ENCODE assay signal across 9 mouse cellular contexts in genomic region chr10:128490912-128491311, GRCm38 (mm10). TPM values are rescaled to one million over a fixed set of nuclear protein-coding genes. Genes with fewer than 3 reads are reported as not detected.
DNase-seq lines count a peak whose midpoint lies in the region; ATAC-seq and TF ChIP-seq lines count a peak whose summit lies in the region.
"Had no signal": no experiment of that assay in that cellular context is flagged by ENCODE, and none has a peak within 500 bp of the region (broad histone marks: within the 10 kb centered on the region; RNA-seq: fewer than 3 reads in every experiment).

No protein-coding gene starts in this region.

- no peak for TF ChIP-seq EP300 in heart, adult 2 months (IDR thresholded peaks at IDR 0.05; ENCODE audit: insufficient read depth, low read depth, low read length)

- no peaks in the 10 kb centered on the region for H3K27me3 ChIP-seq in heart, adult 2 months (ENCODE audit: control insufficient read depth, insufficient read depth, low read length)
- H3K27me3 ChIP-seq in lung, embryonic 16.5 days (ENCODE audit: control insufficient read depth, insufficient read depth, low read depth, low read length), result no peaks in the 10 kb centered on the region
- H3K27me3 ChIP-seq in intestine, embryonic 15.5 days (replicated peaks), result no peaks in the 10 kb centered on the region
- H3K27me3 ChIP-seq in stomach, embryonic 15.5 days (replicated peaks), result no peaks in the 10 kb centered on the region

- intact Hi-C loops in heart, adult 2 months (cut with DNase I), result loop anchor here (5.0 to 10.0 kb wide), 2 partner anchors 36 to 396 kb away; partner anchors contain the start of genes Baz2a and Esyt1

- peaks cover 19% of the 10 kb centered on the region for H3K4me1 ChIP-seq in heart, adult 2 months (ENCODE audit: control insufficient read depth, insufficient read depth, low read length)
- H3K4me1 ChIP-seq in lung, embryonic 16.5 days (replicated peaks; ENCODE audit: control insufficient read depth, insufficient read depth, low read length), result peaks cover 25% of the 10 kb centered on the region
- peaks cover 23% of the 10 kb centered on the region for H3K4me1 ChIP-seq in intestine, embryonic 15.5 days (replicated peaks)
- peaks cover 37% of the 10 kb centered on the region for H3K4me1 ChIP-seq in stomach, embryonic 15.5 days

- WGBS in heart, adult 2 months, result 28% methylated on average over 5 of the region's 5 CpGs
- 34% methylated on average over 5 of the region's 5 CpGs for WGBS in lung, embryonic 16.5 days
- 27% methylated on average over 5 of the region's 5 CpGs for WGBS in intestine, embryonic 15.5 days
- WGBS in stomach, embryonic 15.5 days, result 41% methylated on average over 5 of the region's 5 CpGs

- no peak for TF ChIP-seq POLR2A in heart, adult 2 months (IDR thresholded peaks at IDR 0.05; ENCODE audit: insufficient read depth, low read depth, low read length)

- ATAC-seq in lung, embryonic 16.5 days (ENCODE audit: low read depth), result no peak
- ATAC-seq in intestine, embryonic 15.5 days, result no peak
- no peak for ATAC-seq in stomach, embryonic 15.5 days (ENCODE audit: insufficient read depth, low FRiP score, low read depth)

- no peaks in the 10 kb centered on the region; the same call in 1 of the 2 replicates for H3K79me2 ChIP-seq in heart, adult 2 months (replicated peaks; ENCODE audit: control insufficient read depth, insufficient read depth, low read length)

- peak overlapping the region; percentile 78 for H3K4me2 ChIP-seq in lung, embryonic 16.5 days (ENCODE audit: low read depth, low read length)
- peak overlapping the region; percentile 72 for H3K4me2 ChIP-seq in intestine, embryonic 15.5 days (replicated peaks)
- H3K4me2 ChIP-seq in stomach, embryonic 15.5 days, result peak overlapping the region; percentile 84

- DNase-seq in heart, adult 2 months, result no peak
- no peak for DNase-seq in heart, adult 9 months (ENCODE audit: low spot score in 2 of 2)
- DNase-seq in lung, postnatal 10 days, result no peak
- DNase-seq in right cerebral cortex, adult 2 months (ENCODE audit: low spot score in 2 of 2), result no peak
- no peak for DNase-seq in embryo, embryonic 10.5 days (ENCODE audit: low spot score)
- DNase-seq: spleen, adult 18-20 months had no signal

- H3K36me3 ChIP-seq in heart, adult 2 months (ENCODE audit: control insufficient read depth, insufficient read depth, low read length), result peaks cover 11% of the 10 kb centered on the region
- H3K36me3 ChIP-seq in lung, embryonic 16.5 days (ENCODE audit: control insufficient read depth, insufficient read depth, low read length), result peaks cover 45% of the 10 kb centered on the region
- peaks cover 27% of the 10 kb centered on the region for H3K36me3 ChIP-seq in intestine, embryonic 15.5 days
- H3K36me3 ChIP-seq in stomach, embryonic 15.5 days, result peaks cover 51% of the 10 kb centered on the region

- peak overlapping the region; percentile 100 for H3K27ac ChIP-seq in heart, adult 2 months
- H3K27ac ChIP-seq in lung, embryonic 16.5 days (ENCODE audit: low read length), result peak overlapping the region; percentile 99
- H3K27ac ChIP-seq in intestine, embryonic 15.5 days, result peak overlapping the region; percentile 99
- H3K27ac ChIP-seq in stomach, embryonic 15.5 days, result peak overlapping the region; percentile 99

- no peak overlapping the region for H3K9ac ChIP-seq in heart, adult 2 months (ENCODE audit: low read depth, low read length)
- 0 out of 2 replicates have a peak overlapping the region, but pooled peaks have one; percentile 24 for H3K9ac ChIP-seq in lung, embryonic 16.5 days (ENCODE audit: low read length)
- 0 out of 2 replicates have a peak overlapping the region, but pooled peaks have one; percentile 0 for H3K9ac ChIP-seq in intestine, embryonic 15.5 days
- H3K9ac ChIP-seq in stomach, embryonic 15.5 days, result 0 out of 2 replicates have a peak overlapping the region, but pooled peaks have one; percentile 12

- H3K4me3 ChIP-seq in heart, adult 2 months, result peak overlapping the region; percentile 99; the same call in 1 of the 2 replicates
- no peak overlapping the region; the same call in 1 of the 2 replicates for H3K4me3 ChIP-seq in lung, embryonic 16.5 days (ENCODE audit: low read length)
- H3K4me3 ChIP-seq in intestine, embryonic 15.5 days (replicated peaks), result peak overlapping the region; percentile 79
- H3K4me3 ChIP-seq in stomach, embryonic 15.5 days (replicated peaks), result peak overlapping the region; percentile 89

- no peaks in the 10 kb centered on the region for H3K9me3 ChIP-seq in lung, embryonic 16.5 days (ENCODE audit: control insufficient read depth, low read length)
- no peaks in the 10 kb centered on the region for H3K9me3 ChIP-seq in intestine, embryonic 15.5 days
- H3K9me3 ChIP-seq in stomach, embryonic 15.5 days, result no peaks in the 10 kb centered on the region

- no peak for TF ChIP-seq CTCF in heart, adult 2 months (IDR thresholded peaks at IDR 0.05)

RNA-seq across cellular contexts. Expression of gene Myl6, which starts 3.0 kb away (rescaled TPM):
- 100 to 1,000 TPM; 242 to 302 TPM for total RNA-seq in heart, adult 2 months (2021)
- polyA plus RNA-seq in heart, adult 2 months (2012; rRNA removed), result 379 and 468 TPM in 2 replicates
- polyA plus RNA-seq in lung, embryonic 16.5 days (2015; fragmentation: Nextera tagmentation; extraction: Ambion mirVana), result 1,564 and 1,684 TPM in 2 replicates
- polyA plus RNA-seq in intestine, embryonic 15.5 days (2015; fragmentation: Nextera tagmentation; extraction: Ambion mirVana), result 1,676 and 1,825 TPM in 2 replicates
- polyA plus RNA-seq in stomach, embryonic 15.5 days (2015; fragmentation: Nextera tagmentation; extraction: Ambion mirVana), result 1,838 and 1,873 TPM in 2 replicates

RNA-seq across cellular contexts. Expression of gene Myl6b, which starts 7.6 kb away (rescaled TPM):
- total RNA-seq in heart, adult 2 months (2021), result 1 to 10 TPM; 3.5 to 3.8 TPM
- 2.9 and 4.1 TPM in 2 replicates for polyA plus RNA-seq in heart, adult 2 months (2012; rRNA removed)
- 3.5 and 5.1 TPM in 2 replicates for polyA plus RNA-seq in lung, embryonic 16.5 days (2015; fragmentation: Nextera tagmentation; extraction: Ambion mirVana)
- 2.4 and 2.7 TPM in 2 replicates for polyA plus RNA-seq in intestine, embryonic 15.5 days (2015; fragmentation: Nextera tagmentation; extraction: Ambion mirVana)
- polyA plus RNA-seq in stomach, embryonic 15.5 days (2015; fragmentation: Nextera tagmentation; extraction: Ambion mirVana), result 3.0 and 3.4 TPM in 2 replicates

RNA-seq across cellular contexts. Expression of gene Smarcc2, which starts 31.9 kb away (rescaled TPM):
- total RNA-seq in heart, adult 2 months (2021), result 10 to 100 TPM; 75.5 to 77.6 TPM
- 49.1 and 61.1 TPM in 2 replicates for polyA plus RNA-seq in heart, adult 2 months (2012; rRNA removed)
- polyA plus RNA-seq in lung, embryonic 16.5 days (2015; fragmentation: Nextera tagmentation; extraction: Ambion mirVana), result 71.3 and 76.4 TPM in 2 replicates
- polyA plus RNA-seq in intestine, embryonic 15.5 days (2015; fragmentation: Nextera tagmentation; extraction: Ambion mirVana), result 62.5 TPM in 2 replicates
- polyA plus RNA-seq in stomach, embryonic 15.5 days (2015; fragmentation: Nextera tagmentation; extraction: Ambion mirVana), result 63.1 and 70.0 TPM in 2 replicates

RNA-seq across cellular contexts. Expression of gene Esyt1, which starts 34.8 kb away (rescaled TPM):
- total RNA-seq in heart, adult 2 months (2021), result 10 to 100 TPM; 16.4 to 17.9 TPM
- 23.6 and 24.7 TPM in 2 replicates for polyA plus RNA-seq in heart, adult 2 months (2012; rRNA removed)
- 32.5 and 34.4 TPM in 2 replicates for polyA plus RNA-seq in lung, embryonic 16.5 days (2015; fragmentation: Nextera tagmentation; extraction: Ambion mirVana)
- 28.4 and 29.3 TPM in 2 replicates for polyA plus RNA-seq in intestine, embryonic 15.5 days (2015; fragmentation: Nextera tagmentation; extraction: Ambion mirVana)
- polyA plus RNA-seq in stomach, embryonic 15.5 days (2015; fragmentation: Nextera tagmentation; extraction: Ambion mirVana), result 28.8 and 32.1 TPM in 2 replicates

RNA-seq across cellular contexts. Expression of gene Zc3h10, which starts 56.7 kb away (rescaled TPM):
- total RNA-seq in heart, adult 2 months (2021), result 1 to 10 TPM; 7.5 to 7.6 TPM
- 6.6 and 6.8 TPM in 2 replicates for polyA plus RNA-seq in heart, adult 2 months (2012; rRNA removed)
- polyA plus RNA-seq in lung, embryonic 16.5 days (2015; fragmentation: Nextera tagmentation; extraction: Ambion mirVana), result 10.9 and 11.9 TPM in 2 replicates
- 14.5 and 15.2 TPM in 2 replicates for polyA plus RNA-seq in intestine, embryonic 15.5 days (2015; fragmentation: Nextera tagmentation; extraction: Ambion mirVana)
- 12.1 and 12.4 TPM in 2 replicates for polyA plus RNA-seq in stomach, embryonic 15.5 days (2015; fragmentation: Nextera tagmentation; extraction: Ambion mirVana)
